Mouse (Mus musculus) small intestine, adult 2 months (tissue): ENCODE results near the gene Ccn6. TPM values are rescaled to one million over a fixed set of nuclear protein-coding genes. Genes with fewer than 3 reads are reported as not detected.
"Not testable (repeated sequence)": the region's sequence is repeated elsewhere in the genome, so short reads cannot be mapped to it uniquely, and the experiment has no call there.

Source experiments
- H3K27ac ChIP-seq: fragments of 200-500 bp; 2 replicates; pipeline ENCODE4 v1.5.1; 2012; ENCODE audit warnings: low read depth, low read length, control low read depth, inconsistent platforms; ENCODE audit not compliant: insufficient read depth
- H3K27me3 ChIP-seq: fragments of 200-500 bp; 2 replicates; pipeline ENCODE4 v1.6.1; 2012; ENCODE audit warnings: mild to moderate bottlenecking, moderate library complexity, low read length, inconsistent platforms; ENCODE audit not compliant: control insufficient read depth, insufficient read depth
- H3K36me3 ChIP-seq: fragments of 200-500 bp; 2 replicates; pipeline ENCODE4 v1.6.1; 2012; ENCODE audit warnings: mild to moderate bottlenecking, low read length, control low read depth, inconsistent platforms; ENCODE audit not compliant: control insufficient read depth, insufficient read depth
- H3K4me1 ChIP-seq: fragments of 200-500 bp; 2 replicates; pipeline ENCODE4 v1.6.1; 2012; ENCODE audit warnings: low read length, inconsistent platforms, mixed read lengths; ENCODE audit not compliant: control insufficient read depth, insufficient read depth, insufficient read length
- H3K4me3 ChIP-seq: fragments of 200-500 bp; 2 replicates; pipeline ENCODE4 v1.5.1; 2012; ENCODE audit warnings: low read depth, mild to moderate bottlenecking, control low read depth, inconsistent platforms, low read length, moderate library complexity
- CTCF ChIP-seq: fragments of 200-500 bp; IDR thresholded peaks from 2 replicates; pipeline ENCODE4 v1.5.1; 2012; ENCODE audit warnings: low read depth, mild to moderate bottlenecking, control low read depth, inconsistent platforms, low read length, moderate library complexity, mixed read lengths; ENCODE audit not compliant: insufficient replicate concordance, insufficient read length; ENCODE audit errors: extremely low read depth
- POLR2A ChIP-seq: fragments of 200-500 bp; IDR thresholded peaks from 2 replicates; pipeline ENCODE4 v1.6.1; 2012; ENCODE audit warnings: low read depth, mild to moderate bottlenecking, control low read depth, inconsistent platforms, low read length, moderate library complexity
- WGBS: fragments of 180-500 bp; shearing (Covaris S2); methylation state at CpG from one replicate; pipeline ENCODE4 v1.1.7; 2018; 5-methylcytosine and 5-hydroxymethylcytosine counted together
- polyA plus RNA-seq: library from polyadenylated mRNA; depleted of rRNA; stranded (reverse); fragments of >200 nt; gene quantifications from 2 replicates; pipeline ENCODE4 v1.2.3, GENCODE M21; 2012; rRNA removed

The Ccn6 gene
- 0.08 TPM in 1 of 2 replicates, not detected in the other for polyA plus RNA-seq

- Histone ChIP-seq H3K4me1 (peaks cover 3% of the 10 kb centered on the region; the same call in 1 of the 2 replicates), H3K27ac (no peak within 1 kb of the TSS), H3K4me3 (no peak within 1 kb of the TSS), H3K27me3 (no peaks in the 10 kb centered on the region), H3K36me3 (no peaks in the 10 kb centered on the region)
- no peak for TF ChIP-seq CTCF
- 91% methylated on average over 10 of the region's 10 CpGs for WGBS
Observed at GRCm38 (mm10) chr10:39163694-39164093, at the start of gene Ccn6. Ccn6 (minus strand) TSS chr10:39163794.

GRCm38 (mm10) chr10:39210031-39210430 is 46.4 kb upstream of the Ccn6 start:
- Histone ChIP-seq H3K4me1 (no peaks in the 10 kb centered on the region), H3K27ac (no peak overlapping the region), H3K4me3 (no peak overlapping the region), H3K27me3 (no peaks in the 10 kb centered on the region), H3K36me3 (no peaks in the 10 kb centered on the region)
- no peak for TF ChIP-seq CTCF
- no peak for TF ChIP-seq POLR2A

GRCm38 (mm10) chr10:39209161-39210025 is 45.8 kb upstream of the Ccn6 start:
- WGBS = 60% methylated on average over 10 of the region's 10 CpGs
- Histone ChIP-seq H3K4me1 (no peaks in the 10 kb centered on the region), H3K27ac (no peak overlapping the region), H3K36me3 (no peaks in the 10 kb centered on the region), H3K27me3 (no peaks in the 10 kb centered on the region), H3K4me3 (no peak overlapping the region)
- TF ChIP-seq CTCF (no peak), POLR2A (no peak)

- H3K36me3 ChIP-seq = no peaks in the 10 kb centered on the region
- TF ChIP-seq POLR2A (no peak), CTCF (no peak)
- no peak overlapping the region for H3K4me3 ChIP-seq
- WGBS = 49% methylated on average over 4 of the region's 4 CpGs
- no peak overlapping the region for H3K27ac ChIP-seq
- H3K27me3 ChIP-seq = no peaks in the 10 kb centered on the region
- no peaks in the 10 kb centered on the region for H3K4me1 ChIP-seq
Observed at GRCm38 (mm10) chr10:39208712-39209111, 45.1 kb upstream of the Ccn6 start.

- Histone ChIP-seq H3K4me1 (no peaks in the 10 kb centered on the region), H3K27me3 (no peaks in the 10 kb centered on the region), H3K27ac (no peak overlapping the region), H3K36me3 (no peaks in the 10 kb centered on the region), H3K4me3 (no peak overlapping the region)
- TF ChIP-seq CTCF (no peak), POLR2A (no peak)
- WGBS = 59% methylated on average over 3 of the region's 3 CpGs
Observed at GRCm38 (mm10) chr10:39207310-39207855, 43.8 kb upstream of the Ccn6 start.

GRCm38 (mm10) chr10:39202490-39202889 is 38.9 kb upstream of the Ccn6 start:
- no peak for TF ChIP-seq POLR2A
- TF ChIP-seq CTCF = no peak
- WGBS = 37% methylated on average over 4 of the region's 4 CpGs
- H3K27me3 ChIP-seq = no peaks in the 10 kb centered on the region

GRCm38 (mm10) chr10:39198216-39198615 is 34.6 kb upstream of the Ccn6 start:
- not testable (repeated sequence) for H3K4me1 ChIP-seq, H3K27ac ChIP-seq, H3K4me3 ChIP-seq, H3K27me3 ChIP-seq, H3K36me3 ChIP-seq
- 92% methylated on average over 11 of the region's 11 CpGs for WGBS

More at GRCm38 (mm10) chr10:39202490-39202889, 38.9 kb upstream of the Ccn6 start:
- no peaks in the 10 kb centered on the region for H3K36me3 ChIP-seq
- H3K27ac ChIP-seq = no peak overlapping the region
- H3K4me3 ChIP-seq = no peak overlapping the region
- no peaks in the 10 kb centered on the region for H3K4me1 ChIP-seq

- TF ChIP-seq CTCF (no peak), POLR2A (no peak)
- H3K27me3 ChIP-seq = no peaks in the 10 kb centered on the region
- no peak overlapping the region for H3K27ac ChIP-seq
- no peaks in the 10 kb centered on the region for H3K4me1 ChIP-seq
- 75% methylated on average over 3 of the region's 3 CpGs for WGBS
- no peak overlapping the region for H3K4me3 ChIP-seq
- no peaks in the 10 kb centered on the region for H3K36me3 ChIP-seq
Observed at GRCm38 (mm10) chr10:39192673-39193072, 29.1 kb upstream of the Ccn6 start.
